Mouse (Mus musculus) midbrain, embryonic 10.5 days (tissue): ENCODE results near the gene G2e3. TPM values are rescaled to one million over a fixed set of nuclear protein-coding genes. Genes with fewer than 3 reads are reported as not detected.
A peak's percentile ranks its signal among the peaks of the same experiment; 100 is the strongest.

Source experiments
- DNase-seq: peaks from one replicate; pipeline ENCODE4 v3.0.0-alpha.2; 2017; ENCODE audit warnings: low spot score
- H3K27ac ChIP-seq: fragments of 300-500 bp; sonication (generic); replicated peaks from 2 replicates; pipeline ENCODE4 v1.5.1; 2016; ENCODE audit warnings: mild to moderate bottlenecking
- H3K27me3 ChIP-seq: fragments of 300-500 bp; sonication (generic); 2 replicates; pipeline ENCODE4 v1.6.1; 2016; ENCODE audit warnings: low read depth, mild to moderate bottlenecking; ENCODE audit not compliant: poor library complexity, severe bottlenecking
- H3K36me3 ChIP-seq: fragments of 300-500 bp; sonication (generic); 2 replicates; pipeline ENCODE4 v1.6.1; 2016; ENCODE audit warnings: mild to moderate bottlenecking, moderate library complexity
- H3K4me1 ChIP-seq: fragments of 300-500 bp; sonication (generic); 2 replicates; pipeline ENCODE4 v1.6.1; 2016
- H3K4me3 ChIP-seq: fragments of 300-500 bp; sonication (generic); 2 replicates; pipeline ENCODE4 v1.5.1; 2016; ENCODE audit warnings: mild to moderate bottlenecking, moderate library complexity
- H3K9me3 ChIP-seq: fragments of 300-500 bp; sonication (generic); replicated peaks from 2 replicates; pipeline ENCODE4 v1.6.1; 2016; ENCODE audit warnings: mild to moderate bottlenecking
- WGBS: fragments of 180-500 bp; shearing (Covaris S2); methylation state at CpG from one replicate; pipeline ENCODE4 v1.1.7; 2016; 5-methylcytosine and 5-hydroxymethylcytosine counted together
- polyA plus RNA-seq: library from polyadenylated mRNA; unstranded; fragments of >200 nt; fragmentation: Nextera tagmentation; extraction: Ambion mirVana; gene quantifications from 2 replicates; pipeline ENCODE4 v1.2.1, GENCODE M21; 2016

Gene G2e3
- polyA plus RNA-seq, result 45.5 and 48.1 TPM in 2 replicates

DNA sequence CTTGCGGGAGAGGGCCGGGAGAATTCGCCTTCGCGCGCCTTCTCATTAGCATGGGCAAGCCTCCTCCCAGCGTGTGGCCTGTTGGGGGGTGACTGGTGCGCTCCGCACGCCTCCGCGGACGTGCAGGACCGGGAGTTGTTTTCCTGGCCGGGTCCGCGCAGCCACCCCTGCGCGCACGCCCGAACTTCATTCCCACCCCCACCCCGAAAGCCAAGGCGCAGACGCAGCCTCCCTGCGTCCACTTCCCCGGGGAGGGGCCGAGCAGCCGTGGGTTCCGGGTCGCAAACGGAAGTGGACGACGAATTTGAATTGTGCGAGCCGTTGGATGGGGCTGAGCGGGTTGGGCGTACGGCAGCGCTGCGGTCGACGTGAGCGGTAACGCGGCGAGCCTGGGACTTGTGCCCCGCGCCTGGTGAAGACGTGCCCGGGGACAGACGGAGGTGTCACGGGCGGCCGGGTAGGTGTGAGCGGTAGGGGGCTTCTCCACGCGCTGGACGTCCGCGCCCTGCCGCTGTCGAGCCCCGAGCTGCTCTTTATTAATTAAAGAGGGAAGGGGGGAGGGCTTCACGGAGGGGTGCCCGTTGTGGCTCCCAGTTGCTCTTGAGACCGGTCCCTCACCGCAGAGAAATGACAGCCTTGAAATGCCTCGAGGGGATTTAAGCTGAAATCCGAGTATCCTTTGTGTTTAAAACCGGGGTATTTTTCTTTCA is at the start of gene G2e3:
G2e3 (plus strand) TSS at position 74 of the 710 bp plus-strand sequence.
- H3K27me3 ChIP-seq, result no peaks in the 10 kb centered on the region
- peaks cover 27% of the 10 kb centered on the region for H3K4me1 ChIP-seq
- H3K9me3 ChIP-seq, result no peaks in the 10 kb centered on the region
- under 1% methylated on average over 70 of the region's 70 CpGs for WGBS
- peak within 1 kb of the TSS; percentile 97 for H3K27ac ChIP-seq
- peaks cover 28% of the 10 kb centered on the region for H3K36me3 ChIP-seq
- peak within 1 kb of the TSS; percentile 78 for H3K4me3 ChIP-seq
- DNase-seq, result peak; percentile 97

DNA sequence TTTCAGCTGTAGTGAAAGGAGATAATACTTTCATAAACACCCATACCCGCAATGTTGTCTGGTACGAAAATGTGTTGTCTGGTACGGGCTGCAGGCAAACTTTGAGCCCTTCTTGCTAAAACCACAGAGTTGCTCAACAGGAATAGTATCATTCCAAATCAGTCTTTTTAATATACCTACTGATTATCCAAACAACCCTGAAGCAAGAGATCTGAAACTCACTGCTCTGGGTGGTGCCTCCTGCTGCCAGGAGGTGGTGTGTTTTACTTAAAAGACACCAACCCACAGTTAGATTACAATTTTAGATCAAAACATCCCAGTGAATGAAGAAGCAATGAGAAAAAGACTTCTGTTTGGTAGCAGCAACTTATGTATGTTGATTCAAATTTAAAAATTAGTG is 24.3 kb upstream of the G2e3 start:
- no peaks in the 10 kb centered on the region for H3K36me3 ChIP-seq
- WGBS, result 94% methylated on average over 3 of the region's 3 CpGs
- no peak overlapping the region for H3K4me3 ChIP-seq
- no peaks in the 10 kb centered on the region for H3K4me1 ChIP-seq
- no peak for DNase-seq
- H3K27me3 ChIP-seq, result no peaks in the 10 kb centered on the region
- no peak overlapping the region for H3K27ac ChIP-seq
- no peaks in the 10 kb centered on the region for H3K9me3 ChIP-seq

GRCm38 (mm10) chr12:51326819-51327218 is 21.0 kb upstream of the G2e3 start:
- H3K4me3 ChIP-seq, result no peak overlapping the region
- H3K9me3 ChIP-seq, result no peaks in the 10 kb centered on the region
- 90% methylated on average over 3 of the region's 3 CpGs for WGBS
- H3K27me3 ChIP-seq, result no peaks in the 10 kb centered on the region
- no peak overlapping the region for H3K27ac ChIP-seq
- H3K4me1 ChIP-seq, result no peaks in the 10 kb centered on the region
- DNase-seq, result no peak
- no peaks in the 10 kb centered on the region for H3K36me3 ChIP-seq

DNA sequence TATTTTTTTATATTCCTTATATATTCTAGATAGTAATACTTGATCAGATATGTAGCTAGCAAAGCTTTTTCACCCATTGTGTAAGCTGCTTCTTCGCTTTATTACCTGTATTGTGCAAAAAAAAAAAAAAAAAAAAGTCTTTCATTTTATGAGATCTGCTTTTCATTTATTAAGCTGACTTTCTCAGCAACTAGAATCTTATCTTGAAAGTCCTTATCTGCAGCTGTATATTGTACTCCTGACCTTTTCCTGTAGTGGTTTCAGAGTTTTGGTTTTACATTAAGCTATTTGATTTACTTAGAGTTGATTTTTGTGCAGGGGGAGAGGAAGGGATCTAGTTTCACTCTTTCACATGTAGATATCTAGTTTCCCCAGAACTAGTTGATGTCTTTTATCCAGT is 10.8 kb upstream of the G2e3 start:
- Histone ChIP-seq H3K9me3 (no peaks in the 10 kb centered on the region), H3K4me1 (no peaks in the 10 kb centered on the region), H3K4me3 (no peak overlapping the region), H3K27me3 (no peaks in the 10 kb centered on the region), H3K36me3 (no peaks in the 10 kb centered on the region), H3K27ac (no peak overlapping the region)
- 82% methylated on average over 1 of the region's 1 CpGs for WGBS
- no peak for DNase-seq

DNA sequence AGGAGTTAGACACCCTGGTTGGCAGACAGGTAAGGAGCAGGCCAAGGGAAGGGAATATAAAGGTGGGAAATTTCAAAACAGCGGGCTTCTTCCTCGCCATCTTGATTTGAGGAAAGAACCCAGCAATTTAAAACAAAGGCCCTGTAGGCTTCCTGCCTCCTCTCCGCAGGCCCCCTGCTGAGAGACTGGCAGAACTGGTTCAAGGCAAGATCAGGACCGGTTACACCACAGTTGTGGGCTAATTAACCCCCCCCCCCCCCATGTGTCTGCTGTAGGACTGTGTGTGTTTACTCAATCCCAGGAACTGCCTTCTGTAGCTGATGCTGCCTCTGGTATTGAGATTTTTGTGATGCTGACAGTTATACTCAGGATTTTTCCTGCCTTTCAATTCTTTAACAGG is 1.7 kb upstream of the G2e3 start:
- Histone ChIP-seq H3K27ac (no peak overlapping the region), H3K9me3 (no peaks in the 10 kb centered on the region), H3K27me3 (no peaks in the 10 kb centered on the region), H3K4me3 (no peak overlapping the region), H3K36me3 (peaks cover 7% of the 10 kb centered on the region; the same call in 1 of the 2 replicates), H3K4me1 (peaks cover 27% of the 10 kb centered on the region)
- 42% methylated on average over 4 of the region's 4 CpGs for WGBS
- no peak for DNase-seq

DNA sequence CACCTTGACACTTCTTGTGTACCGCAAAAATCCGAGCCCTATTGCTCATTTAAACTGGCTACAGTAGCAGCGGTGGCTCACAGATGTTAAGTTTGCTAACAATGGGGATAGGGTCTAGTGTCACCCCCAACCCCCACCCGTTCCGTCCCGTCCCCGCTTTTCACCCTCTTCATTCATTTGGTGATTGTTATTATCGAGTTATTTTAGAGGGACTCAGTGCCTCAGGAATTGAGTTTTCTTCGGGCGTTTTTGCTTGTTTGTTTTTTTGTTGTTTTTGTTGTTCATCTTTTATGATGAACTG is 787 bp downstream of the G2e3 start:
- 2% methylated on average over 10 of the region's 10 CpGs for WGBS
- no peaks in the 10 kb centered on the region for H3K9me3 ChIP-seq
- no peak for DNase-seq
- peaks cover 33% of the 10 kb centered on the region for H3K36me3 ChIP-seq
- peak overlapping the region; percentile 97 for H3K27ac ChIP-seq
- H3K27me3 ChIP-seq, result no peaks in the 10 kb centered on the region
- H3K4me1 ChIP-seq, result peaks cover 27% of the 10 kb centered on the region
- H3K4me3 ChIP-seq, result peak overlapping the region; percentile 78

- no peak for DNase-seq
- H3K9me3 ChIP-seq, result no peaks in the 10 kb centered on the region
- H3K36me3 ChIP-seq, result peaks cover 99% of the 10 kb centered on the region
- H3K27me3 ChIP-seq, result no peaks in the 10 kb centered on the region
- WGBS, result 93% methylated on average over 8 of the region's 8 CpGs
- peaks cover 6% of the 10 kb centered on the region for H3K4me1 ChIP-seq
- H3K27ac ChIP-seq, result no peak overlapping the region
- H3K4me3 ChIP-seq, result no peak overlapping the region
Observed at GRCm38 (mm10) chr12:51355296-51355695, 7.4 kb downstream of the G2e3 start.

DNA sequence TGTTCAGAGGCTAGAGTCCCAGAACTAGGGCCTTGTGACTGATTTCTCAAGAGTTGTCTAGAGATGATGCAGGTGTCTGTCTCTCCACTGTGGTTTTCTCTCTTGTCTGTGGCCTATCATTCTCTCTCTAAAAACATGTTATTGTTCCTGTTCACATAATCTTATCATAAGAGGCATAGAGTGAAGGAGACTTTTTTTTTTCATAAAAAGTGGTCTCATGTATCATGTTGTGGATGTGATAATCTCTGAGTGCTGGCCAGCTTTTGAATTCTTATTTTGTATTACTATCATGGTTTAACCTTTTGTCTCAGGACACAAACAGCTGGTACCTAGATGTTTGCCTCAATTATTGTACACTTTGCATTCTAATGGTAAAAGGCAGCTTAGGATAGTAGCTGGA is 13.4 kb downstream of the G2e3 start:
- Histone ChIP-seq H3K4me3 (no peak overlapping the region), H3K4me1 (no peaks in the 10 kb centered on the region), H3K27me3 (no peaks in the 10 kb centered on the region), H3K27ac (no peak overlapping the region), H3K36me3 (peaks cover 100% of the 10 kb centered on the region), H3K9me3 (no peaks in the 10 kb centered on the region)
- no peak for DNase-seq

- Histone ChIP-seq H3K9me3 (no peaks in the 10 kb centered on the region), H3K4me1 (no peaks in the 10 kb centered on the region)
- WGBS, result 100% methylated on average over 1 of the region's 1 CpGs
Observed at GRCm38 (mm10) chr12:51362898-51363297, 15.0 kb downstream of the G2e3 start.

DNA sequence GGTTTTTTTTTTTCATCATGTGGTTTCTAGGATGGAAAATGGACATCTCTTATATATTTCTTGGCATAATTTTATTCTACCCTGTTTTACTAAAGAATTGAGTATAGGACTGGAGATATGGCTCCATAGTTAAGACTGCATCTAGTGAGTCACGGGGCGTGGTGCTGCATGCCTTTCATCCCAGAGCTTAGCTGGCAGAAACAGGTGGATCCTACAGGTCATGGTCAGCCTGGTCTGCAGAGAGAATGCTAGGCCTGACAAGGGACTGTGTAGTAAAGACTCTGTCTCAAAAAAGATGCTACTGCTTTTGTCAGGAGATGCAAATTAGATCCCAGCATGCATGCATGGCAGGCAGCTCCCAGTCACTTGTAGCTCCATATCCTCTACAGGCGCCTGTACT is 20.6 kb downstream of the G2e3 start:
- Histone ChIP-seq H3K4me3 (no peak overlapping the region), H3K36me3 (peaks cover 100% of the 10 kb centered on the region), H3K9me3 (no peaks in the 10 kb centered on the region), H3K27me3 (no peaks in the 10 kb centered on the region), H3K27ac (no peak overlapping the region), H3K4me1 (no peaks in the 10 kb centered on the region)
- DNase-seq, result no peak
- WGBS, result 94% methylated on average over 3 of the region's 3 CpGs

More at GRCm38 (mm10) chr12:51362898-51363297, 15.0 kb downstream of the G2e3 start:
- H3K36me3 ChIP-seq, result peaks cover 100% of the 10 kb centered on the region
- H3K27me3 ChIP-seq, result no peaks in the 10 kb centered on the region
- no peak for DNase-seq
- no peak overlapping the region for H3K4me3 ChIP-seq
- H3K27ac ChIP-seq, result no peak overlapping the region

- H3K9me3 ChIP-seq, result no peaks in the 10 kb centered on the region
- peak within 1 kb of the TSS; percentile 92 for H3K27ac ChIP-seq
- 1% methylated on average over 34 of the region's 34 CpGs for WGBS
- peaks cover 41% of the 10 kb centered on the region for H3K36me3 ChIP-seq
- H3K4me3 ChIP-seq, result peak within 1 kb of the TSS; percentile 79
- peak; percentile 94 for DNase-seq
- H3K27me3 ChIP-seq, result no peaks in the 10 kb centered on the region
- H3K4me1 ChIP-seq, result peaks cover 6% of the 10 kb centered on the region; the same call in 1 of the 2 replicates
Observed at GRCm38 (mm10) chr12:51377003-51377887, 29.4 kb downstream of the G2e3 start, which contains the start of gene Scfd1. Gene Scfd1, plus strand, starts transcription at chr12:51377510.

DNA sequence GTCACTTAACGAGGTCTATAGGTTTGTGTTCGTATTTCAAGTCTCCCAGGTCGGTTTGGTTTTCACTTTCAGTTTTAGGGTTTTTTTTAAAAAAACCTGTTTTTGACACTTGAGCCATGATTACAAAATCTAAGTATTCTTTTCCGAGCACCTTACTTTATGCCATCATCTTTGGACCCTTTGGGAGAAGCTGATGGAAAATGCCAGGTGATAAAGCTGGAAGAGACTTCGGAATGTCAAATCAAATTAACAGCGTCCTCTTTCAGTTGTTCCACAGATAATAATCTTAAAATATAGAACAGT is 30.0 kb downstream of the G2e3 start:
- Histone ChIP-seq H3K9me3 (no peaks in the 10 kb centered on the region), H3K27ac (peak overlapping the region; percentile 92)
- 24% methylated on average over 6 of the region's 6 CpGs for WGBS

DNA sequence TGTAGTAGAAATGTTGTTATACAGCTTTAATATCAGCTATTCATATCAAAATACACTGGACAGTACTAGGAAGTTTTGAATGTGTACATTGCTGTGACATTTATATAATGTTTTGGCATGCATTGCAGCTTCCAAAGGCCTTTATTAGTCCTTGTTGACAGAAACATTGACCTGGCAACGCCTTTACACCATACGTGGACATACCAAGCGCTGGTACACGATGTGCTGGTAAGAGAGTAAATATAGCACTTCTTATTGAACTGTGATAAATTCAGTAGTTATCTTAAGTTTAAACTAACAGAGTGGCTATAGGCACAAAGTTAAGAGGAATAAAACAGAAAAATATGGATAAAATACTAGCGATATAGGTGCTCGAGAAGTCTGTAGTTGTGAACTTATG is 52.0 kb downstream of the G2e3 start:
- Histone ChIP-seq H3K27ac (no peak overlapping the region), H3K27me3 (no peaks in the 10 kb centered on the region), H3K36me3 (peaks cover 77% of the 10 kb centered on the region), H3K4me3 (no peak overlapping the region), H3K9me3 (no peaks in the 10 kb centered on the region), H3K4me1 (no peaks in the 10 kb centered on the region)
- DNase-seq, result no peak
- 98% methylated on average over 6 of the region's 6 CpGs for WGBS

More for the DNA sequence above, 30.0 kb downstream of the G2e3 start:
- Histone ChIP-seq H3K4me3 (peak overlapping the region; percentile 79), H3K36me3 (peaks cover 37% of the 10 kb centered on the region), H3K4me1 (peaks cover 6% of the 10 kb centered on the region; the same call in 1 of the 2 replicates), H3K27me3 (no peaks in the 10 kb centered on the region)
- no peak for DNase-seq
